Mouse (Mus musculus) spleen, postnatal 0 days (tissue): Measurements from ENCODE around the gene Olfr870. TPM values are rescaled to one million over a fixed set of nuclear protein-coding genes. Genes with fewer than 3 reads are reported as not detected.

Source experiments
- polyA plus RNA-seq: library from polyadenylated mRNA; unstranded; fragments of >200 nt; fragmentation: Nextera tagmentation; extraction: Ambion mirVana; gene quantifications from 2 replicates; pipeline ENCODE4 v1.2.1, GENCODE M21; 2015

Gene Olfr870
- not detected in 2 replicates for polyA plus RNA-seq

DNA sequence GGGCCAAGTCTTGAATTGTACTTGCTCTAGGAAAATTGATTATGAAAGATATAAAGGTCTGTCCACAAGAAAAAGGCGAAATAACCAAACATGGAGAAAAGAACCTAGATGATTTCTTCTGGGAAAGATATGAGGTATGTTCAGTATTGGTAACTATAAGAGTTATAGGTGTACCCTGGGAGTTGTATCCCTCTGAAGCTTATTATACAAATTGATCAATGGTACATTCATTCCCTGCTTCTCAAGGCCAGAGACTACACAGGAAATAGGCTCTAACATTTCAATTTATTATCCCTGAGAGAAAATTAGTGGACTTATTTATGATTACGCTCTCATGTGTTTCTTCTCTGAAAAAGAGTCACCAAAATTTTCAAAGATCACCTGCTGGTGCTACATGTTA, at the start of gene Olfr870:
Olfr870 (minus strand) TSS at position 101 of the 400 bp plus-strand sequence.

DNA sequence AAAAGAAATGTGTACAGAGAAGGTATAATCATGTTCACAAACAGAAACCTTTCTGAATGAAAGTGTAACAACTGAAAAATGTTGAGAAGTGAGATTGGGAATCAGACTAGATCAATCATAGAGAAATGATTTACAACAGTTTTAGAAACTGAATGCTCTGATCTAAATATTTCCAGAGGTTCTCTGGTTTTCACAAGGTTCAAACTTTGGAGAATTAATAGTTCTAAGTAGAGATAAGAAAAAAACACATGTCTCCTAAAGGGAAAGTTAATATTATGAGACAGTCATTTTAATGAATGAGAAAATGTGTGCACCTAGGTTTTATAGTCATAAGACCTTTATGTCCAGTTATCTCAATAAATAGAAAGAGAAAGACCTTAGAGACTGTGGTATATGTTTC, 38.0 kb upstream of the Olfr870 start, which contains the start of gene Olfr871:
Olfr871 (plus strand) TSS at position 301 of the 400 bp plus-strand sequence.

DNA sequence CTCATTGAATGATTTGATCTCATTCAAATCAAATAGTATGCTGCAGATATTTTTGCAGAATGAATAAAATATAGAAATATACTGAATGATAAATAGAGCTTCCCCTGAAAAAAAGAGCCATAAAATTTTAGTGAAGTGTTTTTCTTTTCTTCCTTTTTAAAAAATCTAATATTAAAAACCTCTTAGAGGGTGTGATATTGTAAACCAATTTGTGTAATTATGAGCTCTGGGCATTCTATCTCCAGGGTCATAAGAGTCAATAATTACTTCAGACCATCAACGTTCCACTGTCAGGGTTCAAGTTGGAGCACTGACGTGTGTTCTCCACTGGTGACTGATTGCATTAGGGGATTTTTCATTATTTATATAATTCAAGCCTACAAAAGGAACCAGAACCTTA, 45.1 kb downstream of the Olfr870 start, which contains the start of gene Olfr869:
Olfr869 (plus strand) TSS at position 301 of the 400 bp plus-strand sequence.

Other genes with a start within 250 kb of the Olfr870 start
- gene Olfr866, start 146.0 kb downstream of the Olfr870 start, polyA plus RNA-seq: not detected in 2 replicates
- not detected in 2 replicates for gene Olfr867, start 116.5 kb downstream of the Olfr870 start, polyA plus RNA-seq
- not detected in 2 replicates for gene Olfr868, start 75.4 kb downstream of the Olfr870 start, polyA plus RNA-seq
- gene Olfr869, start 45.0 kb downstream of the Olfr870 start, polyA plus RNA-seq: not detected in 2 replicates
- gene Olfr871, start 38.1 kb upstream of the Olfr870 start, polyA plus RNA-seq: not detected in 2 replicates
- not detected in 2 replicates for gene Olfr872, start 63.1 kb upstream of the Olfr870 start, polyA plus RNA-seq
- not detected in 2 replicates for gene Olfr39, start 108.3 kb upstream of the Olfr870 start, polyA plus RNA-seq
- gene Olfr873, start 124.5 kb upstream of the Olfr870 start, polyA plus RNA-seq: not detected in 2 replicates
- 0.04 TPM in 1 of 2 replicates, not detected in the other for gene Olfr18, start 162.0 kb upstream of the Olfr870 start, polyA plus RNA-seq
- gene Zfp560, start 211.1 kb upstream of the Olfr870 start, polyA plus RNA-seq: 25.5 and 28.8 TPM in 2 replicates